Mouse (Mus musculus) myocyte (in vitro differentiated cells): ENCODE results near the gene Tmem213. TPM values are rescaled to one million over a fixed set of nuclear protein-coding genes. Genes with fewer than 3 reads are reported as not detected.

Source experiments
- H3K27me3 ChIP-seq: one replicate; pipeline ENCODE4 v1.6.1; 2011; ENCODE audit not compliant: control insufficient read depth, insufficient read depth, insufficient read length
- H3K36me3 ChIP-seq: one replicate; pipeline ENCODE4 v1.6.1; 2011; ENCODE audit not compliant: control insufficient read depth, insufficient read depth
- H3K4me2 ChIP-seq: one replicate; pipeline ENCODE4 v1.6.1; 2011; ENCODE audit warnings: low read depth, control low read depth
- H3K4me3 ChIP-seq: one replicate; pipeline ENCODE4 v1.5.1; 2011; ENCODE audit warnings: mild to moderate bottlenecking, control low read depth, moderate library complexity
- H3K79me2 ChIP-seq: one replicate; pipeline ENCODE4 v1.6.1; 2011; ENCODE audit not compliant: control insufficient read depth, insufficient read depth
- H3ac ChIP-seq: one replicate; pipeline ENCODE4 v1.6.1; 2011; ENCODE audit not compliant: control insufficient read depth, insufficient read length
- CEBPB ChIP-seq: IDR thresholded peaks from 2 replicates; pipeline ENCODE4 v1.6.1; 2011; ENCODE audit warnings: mild to moderate bottlenecking, moderate library complexity; ENCODE audit not compliant: poor library complexity, insufficient read depth, severe bottlenecking
- E2F4 ChIP-seq: IDR thresholded peaks from one replicate; pipeline ENCODE4 v1.6.1; 2011; ENCODE audit warnings: mild to moderate bottlenecking, control low read depth, moderate library complexity; ENCODE audit not compliant: insufficient read depth
- MAX ChIP-seq: IDR thresholded peaks from one replicate; pipeline ENCODE4 v1.6.1; 2011; ENCODE audit warnings: low read depth, mild to moderate bottlenecking, control low read depth
- MYOD1 ChIP-seq, 3 experiments: IDR thresholded peaks; one replicate each; pipeline ENCODE4 v1.6.1; 2011; ENCODE audit warnings: control low read depth in 2 of 3, low read depth in 2 of 3, mild to moderate bottlenecking in 2 of 3, moderate library complexity in 1 of 3; ENCODE audit not compliant: insufficient read length in 2 of 3, control insufficient read depth in 1 of 3
- MYOG ChIP-seq, 3 experiments: IDR thresholded peaks; one replicate each; pipeline ENCODE4 v1.6.1; 2011; ENCODE audit warnings: control low read depth in 2 of 3, low read depth in 2 of 3, mild to moderate bottlenecking in 2 of 3; ENCODE audit not compliant: insufficient read length in 2 of 3, control insufficient read depth in 1 of 3, insufficient read depth in 1 of 3
- POLR2A ChIP-seq: IDR thresholded peaks from one replicate; pipeline ENCODE4 v1.6.1; 2011; ENCODE audit warnings: low read depth, mild to moderate bottlenecking, control low read depth, moderate library complexity; ENCODE audit not compliant: insufficient read length
- POLR2AphosphoS2 ChIP-seq: IDR thresholded peaks from one replicate; pipeline ENCODE4 v1.6.1; 2011; ENCODE audit warnings: low read depth, control low read depth; ENCODE audit not compliant: insufficient read length
- REST ChIP-seq: IDR thresholded peaks from one replicate; pipeline ENCODE4 v1.6.1; 2011; ENCODE audit warnings: mild to moderate bottlenecking, control low read depth, moderate library complexity; ENCODE audit not compliant: insufficient read depth, insufficient read length
- SRF ChIP-seq: IDR thresholded peaks from one replicate; pipeline ENCODE4 v1.6.1; 2011; ENCODE audit warnings: low read depth; ENCODE audit not compliant: control insufficient read depth, insufficient read length
- TCF12 ChIP-seq: IDR thresholded peaks from one replicate; pipeline ENCODE4 v1.6.1; 2011; ENCODE audit warnings: mild to moderate bottlenecking, control low read depth; ENCODE audit not compliant: poor library complexity, insufficient read depth, severe bottlenecking
- TCF3 ChIP-seq: IDR thresholded peaks from one replicate; pipeline ENCODE4 v1.6.1; 2011; ENCODE audit warnings: low read depth, control low read depth; ENCODE audit not compliant: insufficient read length
- USF1 ChIP-seq: IDR thresholded peaks from one replicate; pipeline ENCODE4 v1.6.1; 2011; ENCODE audit warnings: low read depth, mild to moderate bottlenecking, control low read depth, moderate library complexity
- polyA plus RNA-seq: library from polyadenylated mRNA; unstranded; fragments of >200 nt; fragmentation: generic; extraction: Trizol; gene quantifications from one replicate; pipeline ENCODE4 v1.2.1, GENCODE M21; 2012; ENCODE audit warnings: missing spikeins

The Tmem213 gene
- polyA plus RNA-seq, 1 experiment: not detected

DNA sequence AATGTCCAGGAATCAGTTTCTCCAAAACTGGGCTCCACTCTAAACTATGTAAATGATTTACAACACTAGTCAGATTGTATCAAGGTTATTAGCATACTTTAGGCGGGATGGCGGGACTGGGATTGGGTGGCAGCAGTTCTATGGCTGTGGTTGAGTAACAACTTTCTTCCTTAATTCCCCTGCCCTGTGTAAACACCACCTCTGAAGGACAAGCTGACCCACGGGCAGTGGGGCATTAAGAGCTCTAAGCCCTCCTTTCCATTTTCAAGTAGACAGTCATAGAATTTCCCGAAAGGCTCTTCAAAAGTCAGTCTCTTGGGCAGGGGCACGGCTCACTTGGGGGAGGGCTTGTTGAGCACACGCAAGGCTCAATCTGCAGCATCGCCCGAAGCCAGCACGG, 1.8 kb downstream of the Tmem213 start:
- Histone ChIP-seq H3K27me3 (no peaks in the 10 kb centered on the region), H3ac (no peak overlapping the region), H3K4me3 (no peak overlapping the region), H3K4me2 (no peak overlapping the region), H3K36me3 (no peaks in the 10 kb centered on the region), H3K79me2 (no peaks in the 10 kb centered on the region)
- no peak for TF ChIP-seq CEBPB
- TF ChIP-seq MAX: no peak
- no peak for TF ChIP-seq SRF
- TF ChIP-seq TCF12: no peak
- no peak for TF ChIP-seq USF1
- no peak for TF ChIP-seq POLR2AphosphoS2
- no peak for TF ChIP-seq MYOD1 (IDR thresholded peaks at IDR 0.05; ENCODE audit: control insufficient read depth in 1 of 3, insufficient read length in 2 of 3, low read depth in 2 of 3)
- TF ChIP-seq REST: no peak
- no peak for TF ChIP-seq MYOG (IDR thresholded peaks at IDR 0.05; ENCODE audit: control insufficient read depth in 1 of 3, insufficient read depth in 1 of 3, insufficient read length in 2 of 3, low read depth in 2 of 3)
- no peak for TF ChIP-seq TCF3
- no peak for TF ChIP-seq POLR2A
- no peak for TF ChIP-seq E2F4

DNA sequence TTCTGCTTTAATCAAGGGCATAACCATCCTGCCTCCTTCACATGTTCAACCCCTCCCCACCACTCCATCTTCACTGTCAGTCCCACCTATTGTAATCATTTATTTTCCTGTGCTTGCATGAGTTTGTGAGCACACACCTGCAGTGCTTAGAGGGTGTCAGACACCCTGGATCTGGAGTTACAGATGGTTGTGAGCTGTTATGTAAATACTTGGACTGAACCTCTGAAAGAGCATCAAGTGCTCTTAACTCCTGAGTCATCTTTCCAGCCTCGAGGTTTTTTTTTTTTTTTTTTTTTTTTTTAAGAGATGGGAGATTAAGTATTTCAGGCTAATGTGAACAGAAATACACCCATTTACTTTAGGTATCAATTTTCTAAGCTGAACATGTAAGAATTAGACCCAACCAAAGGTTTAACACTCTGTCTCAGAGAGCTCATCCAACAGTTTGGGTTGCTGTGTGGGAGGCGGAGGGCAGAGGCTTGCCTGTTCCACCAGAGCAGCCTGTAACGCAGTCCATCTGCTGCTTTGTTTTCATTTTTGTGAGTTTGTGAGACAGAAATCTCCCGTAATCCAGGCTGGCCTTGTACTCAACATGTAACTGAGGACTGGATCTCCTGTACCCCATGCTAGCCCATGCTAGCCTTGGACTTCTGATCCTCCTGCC, 7.2 kb downstream of the Tmem213 start:
- Histone ChIP-seq H3K79me2 (no peaks in the 10 kb centered on the region), H3K36me3 (no peaks in the 10 kb centered on the region), H3K4me3 (no peak overlapping the region), H3K4me2 (no peak overlapping the region), H3ac (no peak overlapping the region), H3K27me3 (no peaks in the 10 kb centered on the region)
- TF ChIP-seq E2F4: no peak
- no peak for TF ChIP-seq USF1
- no peak for TF ChIP-seq TCF12
- TF ChIP-seq CEBPB: no peak
- TF ChIP-seq MAX: no peak
- no peak for TF ChIP-seq SRF
- TF ChIP-seq POLR2AphosphoS2: no peak
- no peak for TF ChIP-seq REST
- no peak for TF ChIP-seq MYOD1 (IDR thresholded peaks at IDR 0.05; ENCODE audit: control insufficient read depth in 1 of 3, insufficient read length in 2 of 3, low read depth in 2 of 3)
- TF ChIP-seq MYOG (IDR thresholded peaks at IDR 0.05; ENCODE audit: control insufficient read depth in 1 of 3, insufficient read depth in 1 of 3, insufficient read length in 2 of 3, low read depth in 2 of 3): no peak
- no peak for TF ChIP-seq POLR2A
- TF ChIP-seq TCF3: no peak

DNA sequence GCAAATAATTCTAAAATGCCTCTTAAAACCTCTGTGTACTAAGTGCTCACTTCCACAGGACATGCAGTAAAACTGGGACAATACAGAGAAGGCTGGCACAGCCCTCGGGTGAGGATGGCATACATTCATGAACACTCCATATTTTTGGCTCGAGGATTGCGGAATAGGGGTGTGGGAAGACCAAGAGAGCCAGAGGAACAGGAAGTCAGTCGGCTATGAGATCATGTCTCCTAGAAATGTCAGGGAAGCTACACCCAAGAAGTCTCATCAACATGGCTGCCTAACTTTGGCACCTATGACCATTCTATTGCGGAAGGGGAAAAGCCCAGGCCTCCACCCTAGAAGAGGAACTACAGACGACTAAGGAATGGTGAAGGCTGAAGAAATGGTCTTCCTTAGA, 9.3 kb downstream of the Tmem213 start:
- H3K4me2 ChIP-seq: no peak overlapping the region
- no peak overlapping the region for H3ac ChIP-seq
- H3K4me3 ChIP-seq: no peak overlapping the region
- H3K36me3 ChIP-seq: no peaks in the 10 kb centered on the region
- H3K79me2 ChIP-seq: no peaks in the 10 kb centered on the region
- H3K27me3 ChIP-seq: no peaks in the 10 kb centered on the region
- TF ChIP-seq E2F4 (no peak), POLR2A (no peak), TCF12 (no peak), MAX (no peak), REST (no peak), USF1 (no peak), CEBPB (no peak), MYOG (IDR thresholded peaks at IDR 0.05; ENCODE audit: control insufficient read depth in 1 of 3, insufficient read depth in 1 of 3, insufficient read length in 2 of 3, low read depth in 2 of 3) (no peak), TCF3 (no peak), POLR2AphosphoS2 (no peak), MYOD1 (IDR thresholded peaks at IDR 0.05; ENCODE audit: control insufficient read depth in 1 of 3, insufficient read length in 2 of 3, low read depth in 2 of 3) (no peak), SRF (no peak)

DNA sequence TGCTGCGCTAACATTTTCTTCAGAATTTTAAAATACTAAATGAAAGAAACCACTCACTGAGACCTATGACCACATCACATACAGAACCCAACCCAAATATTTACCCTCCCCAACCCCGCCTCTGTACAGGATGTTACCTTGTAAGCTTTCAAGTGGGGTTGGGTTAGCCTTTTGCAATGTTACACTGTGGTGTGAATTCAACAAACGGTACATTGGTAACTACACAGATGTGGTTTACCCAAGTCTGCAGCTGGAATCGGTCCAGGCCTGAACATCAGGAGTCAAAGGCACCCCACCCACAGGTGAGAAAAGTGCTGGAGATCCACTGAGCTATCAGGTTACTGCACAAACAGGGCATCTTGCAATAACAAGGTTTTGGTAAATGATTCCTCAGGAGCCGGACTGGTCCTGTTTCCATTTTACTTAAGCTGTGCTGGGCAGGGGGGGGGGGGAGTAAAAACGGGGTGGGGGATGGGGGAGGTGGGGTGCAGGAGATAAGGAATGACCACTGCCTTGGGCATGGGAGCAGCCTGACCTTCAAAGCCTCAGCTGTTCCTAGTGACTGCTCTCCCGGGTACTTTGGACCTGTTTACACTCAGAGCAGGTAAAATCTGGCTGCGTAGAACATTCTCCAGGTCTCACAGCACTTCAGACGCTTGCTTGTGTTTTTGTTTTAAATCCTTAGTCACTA, 11.8 kb downstream of the Tmem213 start:
- Histone ChIP-seq H3ac (no peak overlapping the region), H3K79me2 (no peaks in the 10 kb centered on the region), H3K4me3 (no peak overlapping the region), H3K36me3 (no peaks in the 10 kb centered on the region), H3K4me2 (no peak overlapping the region), H3K27me3 (no peaks in the 10 kb centered on the region)
- no peak for TF ChIP-seq TCF12
- no peak for TF ChIP-seq USF1
- no peak for TF ChIP-seq SRF
- no peak for TF ChIP-seq REST
- no peak for TF ChIP-seq MYOD1 (IDR thresholded peaks at IDR 0.05; ENCODE audit: control insufficient read depth in 1 of 3, insufficient read length in 2 of 3, low read depth in 2 of 3)
- TF ChIP-seq MYOG (IDR thresholded peaks at IDR 0.05; ENCODE audit: control insufficient read depth in 1 of 3, insufficient read depth in 1 of 3, insufficient read length in 2 of 3, low read depth in 2 of 3): no peak
- no peak for TF ChIP-seq MAX
- TF ChIP-seq CEBPB: no peak
- no peak for TF ChIP-seq POLR2AphosphoS2
- no peak for TF ChIP-seq TCF3
- TF ChIP-seq E2F4: no peak
- TF ChIP-seq POLR2A: no peak
